Mouse (Mus musculus) forebrain, embryonic 12.5 days (tissue): ENCODE measurements around the gene Klhdc2. TPM values are rescaled to one million over a fixed set of nuclear protein-coding genes. Genes with fewer than 3 reads are reported as not detected.
A peak's percentile ranks its signal among the peaks of the same experiment; 100 is the strongest.

Source experiments
- ATAC-seq: fragments of 200-750 bp; cut with Nextera tagmentation; 2 replicates; pipeline ENCODE4 v1.8.0; 2017; ENCODE audit warnings: moderate TSS enrichment; ENCODE audit not compliant: low FRiP score
- H3K27ac ChIP-seq: fragments of 300-500 bp; sonication (generic); 2 replicates; pipeline ENCODE4 v1.5.1; 2016; ENCODE audit warnings: mild to moderate bottlenecking
- H3K27me3 ChIP-seq: fragments of 300-500 bp; sonication (generic); 2 replicates; pipeline ENCODE4 v1.6.1; 2016; ENCODE audit warnings: mild to moderate bottlenecking
- H3K36me3 ChIP-seq: fragments of 300-500 bp; sonication (generic); replicated peaks from 2 replicates; pipeline ENCODE4 v1.6.1; 2016; ENCODE audit warnings: mild to moderate bottlenecking
- H3K4me1 ChIP-seq: fragments of 300-500 bp; sonication (generic); 2 replicates; pipeline ENCODE4 v1.6.1; 2016
- H3K4me2 ChIP-seq: fragments of 300-500 bp; sonication (generic); 2 replicates; pipeline ENCODE4 v1.6.1; 2016; ENCODE audit warnings: mild to moderate bottlenecking, moderate library complexity
- H3K4me3 ChIP-seq: fragments of 300-500 bp; sonication (generic); replicated peaks from 2 replicates; pipeline ENCODE4 v1.5.1; 2016; ENCODE audit warnings: mild to moderate bottlenecking
- H3K9ac ChIP-seq: fragments of 300-500 bp; sonication (generic); 2 replicates; pipeline ENCODE4 v1.6.1; 2016; ENCODE audit warnings: mild to moderate bottlenecking
- H3K9me3 ChIP-seq: fragments of 300-500 bp; sonication (generic); 2 replicates; pipeline ENCODE4 v1.6.1; 2016
- WGBS: fragments of 180-500 bp; shearing (Covaris S2); methylation state at CpG from one replicate; pipeline ENCODE4 v1.1.7; 2016; 5-methylcytosine and 5-hydroxymethylcytosine counted together
- polyA plus RNA-seq: library from polyadenylated mRNA; unstranded; fragments of >200 nt; fragmentation: Nextera tagmentation; extraction: Ambion mirVana; gene quantifications from 2 replicates; pipeline ENCODE4 v1.2.1, GENCODE M21; 2016

The Klhdc2 gene
- polyA plus RNA-seq, 1 experiment from 2014 or later, result 245 TPM

- Histone ChIP-seq H3K9me3 (no peaks in the 10 kb centered on the region), H3K36me3 (peaks cover 95% of the 10 kb centered on the region), H3K4me3 (no peak overlapping the region), H3K9ac (no peak overlapping the region), H3K27ac (no peak overlapping the region), H3K27me3 (no peaks in the 10 kb centered on the region), H3K4me2 (no peak overlapping the region), H3K4me1 (no peaks in the 10 kb centered on the region)
- 94% methylated on average over 7 of the region's 7 CpGs for WGBS
- ATAC-seq, result no peak
Observed at GRCm38 (mm10) chr12:69306333-69306732, 9.9 kb downstream of the Klhdc2 start.

- no peaks in the 10 kb centered on the region for H3K4me1 ChIP-seq
- peaks cover 90% of the 10 kb centered on the region for H3K36me3 ChIP-seq
- H3K4me2 ChIP-seq, result no peak overlapping the region
- no peaks in the 10 kb centered on the region for H3K27me3 ChIP-seq
- no peak overlapping the region for H3K4me3 ChIP-seq
- no peaks in the 10 kb centered on the region for H3K9me3 ChIP-seq
- no peak overlapping the region for H3K9ac ChIP-seq
- WGBS, result 93% methylated on average over 4 of the region's 4 CpGs
- ATAC-seq, result no peak
- H3K27ac ChIP-seq, result no peak overlapping the region
Observed at GRCm38 (mm10) chr12:69309659-69310058, 13.2 kb downstream of the Klhdc2 start.

GRCm38 (mm10) chr12:69318431-69318830 is 21.9 kb downstream of the Klhdc2 start:
- Histone ChIP-seq H3K4me2 (no peak overlapping the region), H3K36me3 (peaks cover 73% of the 10 kb centered on the region), H3K4me1 (no peaks in the 10 kb centered on the region), H3K27ac (no peak overlapping the region), H3K9me3 (no peaks in the 10 kb centered on the region), H3K4me3 (no peak overlapping the region), H3K27me3 (no peaks in the 10 kb centered on the region), H3K9ac (no peak overlapping the region)
- no peak for ATAC-seq

GRCm38 (mm10) chr12:69331187-69331586 is 34.7 kb downstream of the Klhdc2 start:
- Histone ChIP-seq H3K9me3 (no peaks in the 10 kb centered on the region), H3K4me1 (no peaks in the 10 kb centered on the region), H3K4me2 (no peak overlapping the region), H3K9ac (no peak overlapping the region), H3K4me3 (no peak overlapping the region), H3K27me3 (no peaks in the 10 kb centered on the region), H3K27ac (no peak overlapping the region), H3K36me3 (peaks cover 60% of the 10 kb centered on the region)
- no peak for ATAC-seq
- WGBS, result 86% methylated on average over 3 of the region's 3 CpGs

- no peak overlapping the region for H3K4me3 ChIP-seq
- H3K4me2 ChIP-seq, result no peak overlapping the region
- H3K9me3 ChIP-seq, result no peaks in the 10 kb centered on the region
- no peaks in the 10 kb centered on the region for H3K27me3 ChIP-seq
- H3K4me1 ChIP-seq, result no peaks in the 10 kb centered on the region
- no peak for ATAC-seq
- WGBS, result 86% methylated on average over 1 of the region's 1 CpGs
- H3K36me3 ChIP-seq, result peaks cover 62% of the 10 kb centered on the region
- no peak overlapping the region for H3K27ac ChIP-seq
- no peak overlapping the region for H3K9ac ChIP-seq
Observed at GRCm38 (mm10) chr12:69332147-69332546, 35.7 kb downstream of the Klhdc2 start.

GRCm38 (mm10) chr12:69333547-69333946 is 37.1 kb downstream of the Klhdc2 start:
- no peaks in the 10 kb centered on the region for H3K27me3 ChIP-seq
- 91% methylated on average over 2 of the region's 2 CpGs for WGBS
- H3K36me3 ChIP-seq, result peaks cover 63% of the 10 kb centered on the region

GRCm38 (mm10) chr12:69349928-69350327 is 53.4 kb downstream of the Klhdc2 start:
- no peak for ATAC-seq
- no peaks in the 10 kb centered on the region for H3K9me3 ChIP-seq
- no peak overlapping the region for H3K27ac ChIP-seq
- no peak overlapping the region for H3K4me3 ChIP-seq
- H3K9ac ChIP-seq, result no peak overlapping the region
- H3K4me1 ChIP-seq, result no peaks in the 10 kb centered on the region
- H3K27me3 ChIP-seq, result no peaks in the 10 kb centered on the region
- WGBS, result 87% methylated on average over 2 of the region's 2 CpGs
- H3K4me2 ChIP-seq, result no peak overlapping the region
- H3K36me3 ChIP-seq, result peaks cover 65% of the 10 kb centered on the region

More at GRCm38 (mm10) chr12:69333547-69333946, 37.1 kb downstream of the Klhdc2 start:
- no peak overlapping the region for H3K9ac ChIP-seq
- H3K4me2 ChIP-seq, result no peak overlapping the region
- H3K4me3 ChIP-seq, result no peak overlapping the region
- no peak for ATAC-seq
- H3K9me3 ChIP-seq, result no peaks in the 10 kb centered on the region
- H3K4me1 ChIP-seq, result no peaks in the 10 kb centered on the region
- no peak overlapping the region for H3K27ac ChIP-seq

GRCm38 (mm10) chr12:69351685-69352084 is 55.2 kb downstream of the Klhdc2 start:
- H3K4me1 ChIP-seq, result peaks cover 11% of the 10 kb centered on the region
- no peak for ATAC-seq
- H3K9me3 ChIP-seq, result no peaks in the 10 kb centered on the region
- H3K27me3 ChIP-seq, result no peaks in the 10 kb centered on the region
- 85% methylated on average over 1 of the region's 1 CpGs for WGBS
- H3K9ac ChIP-seq, result no peak overlapping the region
- H3K4me2 ChIP-seq, result no peak overlapping the region
- peaks cover 56% of the 10 kb centered on the region for H3K36me3 ChIP-seq
- no peak overlapping the region for H3K4me3 ChIP-seq
- H3K27ac ChIP-seq, result no peak overlapping the region

GRCm38 (mm10) chr12:69356546-69357299 is 60.2 kb downstream of the Klhdc2 start, which contains the start of gene Nemf:
Nemf (minus strand) TSS chr12:69357165.
- under 1% methylated on average over 48 of the region's 50 CpGs for WGBS
- Histone ChIP-seq H3K4me3 (peak within 1 kb of the TSS; percentile 82), H3K9me3 (no peaks in the 10 kb centered on the region), H3K27me3 (no peaks in the 10 kb centered on the region), H3K4me1 (peaks cover 11% of the 10 kb centered on the region), H3K9ac (peak within 1 kb of the TSS; percentile 84), H3K27ac (peak within 1 kb of the TSS; percentile 80), H3K4me2 (peak within 1 kb of the TSS; percentile 81), H3K36me3 (peaks cover 28% of the 10 kb centered on the region)
- ATAC-seq, result peak; percentile 60

- Histone ChIP-seq H3K36me3 (peaks cover 23% of the 10 kb centered on the region), H3K9ac (peak overlapping the region; percentile 84), H3K4me2 (peak overlapping the region; percentile 81), H3K27me3 (no peaks in the 10 kb centered on the region), H3K27ac (peak overlapping the region; percentile 80; the same call in 1 of the 2 replicates), H3K4me3 (peak overlapping the region; percentile 82), H3K9me3 (no peaks in the 10 kb centered on the region), H3K4me1 (peaks cover 17% of the 10 kb centered on the region)
- ATAC-seq, result no peak
- WGBS, result 6% methylated on average over 13 of the region's 13 CpGs
Observed at GRCm38 (mm10) chr12:69357300-69357646, 60.8 kb downstream of the Klhdc2 start.

Other genes with a start within 250 kb of the Klhdc2 start
- 1,451 and 1,514 TPM in 2 replicates for gene Rps29, start 137.5 kb upstream of the Klhdc2 start, polyA plus RNA-seq
- gene Lrr1, start 127.9 kb upstream of the Klhdc2 start, polyA plus RNA-seq, result 29.7 and 32.0 TPM in 2 replicates
- 480 and 487 TPM in 2 replicates for gene Rpl36al, start 112.6 kb upstream of the Klhdc2 start, polyA plus RNA-seq
- 45.6 and 46.6 TPM in 2 replicates for gene Mgat2, start 112.5 kb upstream of the Klhdc2 start, polyA plus RNA-seq
- gene Gm49383, start 99.6 kb upstream of the Klhdc2 start, polyA plus RNA-seq, result 38.6 and 41.0 TPM in 2 replicates
- gene Dnaaf2, start 98.3 kb upstream of the Klhdc2 start, polyA plus RNA-seq, result 15.0 and 17.4 TPM in 2 replicates
- 31.2 and 37.9 TPM in 2 replicates for gene Gm49384, start 92.4 kb upstream of the Klhdc2 start, polyA plus RNA-seq
- 26.3 and 27.1 TPM in 2 replicates for gene Pole2, start 68.5 kb upstream of the Klhdc2 start, polyA plus RNA-seq
- gene Klhdc1, start 55.5 kb upstream of the Klhdc2 start, polyA plus RNA-seq, result 3.5 and 5.5 TPM in 2 replicates
- gene Nemf, start 60.5 kb downstream of the Klhdc2 start, polyA plus RNA-seq, result 93.3 and 98.4 TPM in 2 replicates
- gene Arf6, start 75.5 kb downstream of the Klhdc2 start, polyA plus RNA-seq, result 46.8 and 54.6 TPM in 2 replicates
- gene Gm9887, start 75.8 kb downstream of the Klhdc2 start, polyA plus RNA-seq, result 2.1 and 2.3 TPM in 2 replicates